Mouse (Mus musculus) embryonic fibroblast, embryonic 13.5 days (primary cell): ENCODE data around the gene Ankrd11. TPM values are rescaled to one million over a fixed set of nuclear protein-coding genes. Genes with fewer than 3 reads are reported as not detected.

ENCODE experiments used
- H3K27ac ChIP-seq: 2 replicates; pipeline ENCODE4 v1.5.1; 2012; ENCODE audit warnings: low read length, control low read depth, inconsistent platforms; ENCODE audit not compliant: insufficient read depth
- H3K4me1 ChIP-seq: 2 replicates; pipeline ENCODE4 v1.6.1; 2011; ENCODE audit warnings: low read length; ENCODE audit not compliant: control insufficient read depth, insufficient read depth
- H3K4me3 ChIP-seq: 2 replicates; pipeline ENCODE4 v1.5.1; 2011; ENCODE audit warnings: mild to moderate bottlenecking, control low read depth, low read length; ENCODE audit not compliant: insufficient read depth
- CTCF ChIP-seq: IDR thresholded peaks from 2 replicates; pipeline ENCODE4 v1.5.1; 2011; ENCODE audit warnings: mild to moderate bottlenecking, control low read depth, low read length, moderate library complexity, borderline replicate concordance; ENCODE audit not compliant: insufficient read depth
- POLR2A ChIP-seq: IDR thresholded peaks from 2 replicates; pipeline ENCODE4 v1.6.1; 2011; ENCODE audit warnings: low read depth, mild to moderate bottlenecking, control low read depth, low read length, moderate library complexity
- polyA plus RNA-seq: library from polyadenylated mRNA; stranded (reverse); fragments of >200 nt; gene quantifications from 2 replicates; pipeline ENCODE4 v1.2.4, GENCODE M21; 2011; ENCODE audit warnings: low read depth; ENCODE audit not compliant: missing spikeins, insufficient read length

The Ankrd11 gene
- polyA plus RNA-seq, 1 experiment: 83.5 TPM

GRCm38 (mm10) chr8:122955195-122955594, 86.9 kb downstream of the Ankrd11 start:
- H3K4me1 ChIP-seq: peaks cover 3% of the 10 kb centered on the region; the same call in 1 of the 2 replicates
- H3K4me3 ChIP-seq: no peak overlapping the region
- TF ChIP-seq CTCF (no peak), POLR2A (no peak)
- no peak overlapping the region for H3K27ac ChIP-seq

- Histone ChIP-seq H3K4me3 (no peak overlapping the region), H3K27ac (no peak overlapping the region), H3K4me1 (peaks cover 3% of the 10 kb centered on the region)
- TF ChIP-seq CTCF: no peak
- TF ChIP-seq POLR2A: no peak
Observed at GRCm38 (mm10) chr8:122954090-122954799, 87.8 kb downstream of the Ankrd11 start.

- H3K27ac ChIP-seq: no peak overlapping the region
- peaks cover 3% of the 10 kb centered on the region for H3K4me1 ChIP-seq
- H3K4me3 ChIP-seq: no peak overlapping the region
- no peak for TF ChIP-seq POLR2A
- TF ChIP-seq CTCF: no peak
Observed at GRCm38 (mm10) chr8:122953028-122953427, 89.0 kb downstream of the Ankrd11 start.

- Histone ChIP-seq H3K4me3 (no peak overlapping the region), H3K27ac (no peak overlapping the region), H3K4me1 (peaks cover 3% of the 10 kb centered on the region)
- TF ChIP-seq POLR2A: no peak
- TF ChIP-seq CTCF: no peak
Observed at GRCm38 (mm10) chr8:122951456-122951855, 90.6 kb downstream of the Ankrd11 start.

GRCm38 (mm10) chr8:122949701-122950100, 92.4 kb downstream of the Ankrd11 start:
- H3K4me1 ChIP-seq: peaks cover 3% of the 10 kb centered on the region
- H3K27ac ChIP-seq: no peak overlapping the region
- no peak for TF ChIP-seq POLR2A
- TF ChIP-seq CTCF: no peak
- H3K4me3 ChIP-seq: no peak overlapping the region

- H3K27ac ChIP-seq: no peak overlapping the region
- TF ChIP-seq POLR2A (no peak), CTCF (no peak)
- H3K4me3 ChIP-seq: no peak overlapping the region
- no peaks in the 10 kb centered on the region; the same call in none of the 2 replicates for H3K4me1 ChIP-seq
Observed at GRCm38 (mm10) chr8:122945775-122946174, 96.3 kb downstream of the Ankrd11 start.

- Histone ChIP-seq H3K4me1 (peaks cover 5% of the 10 kb centered on the region), H3K27ac (no peak overlapping the region), H3K4me3 (no peak overlapping the region)
- TF ChIP-seq CTCF: no peak
- no peak for TF ChIP-seq POLR2A
Observed at GRCm38 (mm10) chr8:122942803-122943713, 99.0 kb downstream of the Ankrd11 start.

- Histone ChIP-seq H3K4me1 (peaks cover 16% of the 10 kb centered on the region), H3K27ac (no peak overlapping the region), H3K4me3 (no peak overlapping the region)
- TF ChIP-seq POLR2A (no peak), CTCF (no peak)
Observed at GRCm38 (mm10) chr8:122938591-122938990, 103.5 kb downstream of the Ankrd11 start.

- Histone ChIP-seq H3K4me3 (no peak overlapping the region), H3K4me1 (peaks cover 19% of the 10 kb centered on the region), H3K27ac (no peak overlapping the region)
- TF ChIP-seq POLR2A: no peak
- no peak for TF ChIP-seq CTCF
Observed at GRCm38 (mm10) chr8:122938170-122938569, 103.9 kb downstream of the Ankrd11 start.
